Mouse (Mus musculus): ENCODE results near the gene Snx32. TPM values are rescaled to one million over a fixed set of nuclear protein-coding genes. Genes with fewer than 3 reads are reported as not detected.

Gene Snx32
- polyA plus RNA-seq, 1 experiment from 2014 or later: 9.7 TPM

- peaks cover 45% of the 10 kb centered on the region for H3K27me3 ChIP-seq
- no peaks in the 10 kb centered on the region for H3K9me3 ChIP-seq
- peaks cover 35% of the 10 kb centered on the region for H3K4me1 ChIP-seq
- H3K36me3 ChIP-seq: peaks cover 13% of the 10 kb centered on the region; the same call in 1 of the 2 replicates
- no peak overlapping the region for H3K4me2 ChIP-seq
- ATAC-seq (ENCODE audit: insufficient number of reproducible peaks, insufficient read depth, low FRiP score, low TSS enrichment, low read depth): no peak
- WGBS: 74% methylated on average over 6 of the region's 6 CpGs
- no peak overlapping the region for H3K9ac ChIP-seq
- H3K4me3 ChIP-seq: no peak overlapping the region
- H3K27ac ChIP-seq: no peak overlapping the region
Measured at GRCm38 (mm10) chr19:5451766-5452165, 58.6 kb downstream of the Snx32 start.

GRCm38 (mm10) chr19:5449673-5450072, 60.7 kb downstream of the Snx32 start:
- ATAC-seq (ENCODE audit: insufficient number of reproducible peaks, insufficient read depth, low FRiP score, low TSS enrichment, low read depth): no peak
- no peaks in the 10 kb centered on the region for H3K9me3 ChIP-seq
- 83% methylated on average over 3 of the region's 3 CpGs for WGBS
- no peak overlapping the region for H3K27ac ChIP-seq
- H3K4me1 ChIP-seq: peaks cover 18% of the 10 kb centered on the region
- H3K9ac ChIP-seq: no peak overlapping the region
- peaks cover 11% of the 10 kb centered on the region; the same call in 1 of the 2 replicates for H3K36me3 ChIP-seq
- H3K4me2 ChIP-seq: no peak overlapping the region
- H3K4me3 ChIP-seq: no peak overlapping the region
- peaks cover 57% of the 10 kb centered on the region for H3K27me3 ChIP-seq

GRCm38 (mm10) chr19:5448354-5449150, 61.8 kb downstream of the Snx32 start:
- Histone ChIP-seq H3K27me3 (peaks cover 59% of the 10 kb centered on the region), H3K4me3 (peak overlapping the region; percentile 54), H3K9me3 (no peaks in the 10 kb centered on the region), H3K4me2 (peak overlapping the region; percentile 96), H3K27ac (no peak overlapping the region), H3K4me1 (peaks cover 17% of the 10 kb centered on the region), H3K36me3 (no peaks in the 10 kb centered on the region), H3K9ac (peak overlapping the region; percentile 66; the same call in 1 of the 2 replicates)
- ATAC-seq (ENCODE audit: insufficient number of reproducible peaks, insufficient read depth, low FRiP score, low TSS enrichment, low read depth): no peak
- 7% methylated on average over 36 of the region's 36 CpGs for WGBS

- peak; percentile 72 for ATAC-seq (ENCODE audit: insufficient number of reproducible peaks, insufficient read depth, low FRiP score, low TSS enrichment, low read depth)
- Histone ChIP-seq H3K36me3 (no peaks in the 10 kb centered on the region), H3K27ac (no peak within 1 kb of the TSS), H3K9ac (peak within 1 kb of the TSS; percentile 66), H3K27me3 (peaks cover 59% of the 10 kb centered on the region), H3K4me3 (peak within 1 kb of the TSS; percentile 54), H3K4me2 (peak within 1 kb of the TSS; percentile 96), H3K4me1 (peaks cover 17% of the 10 kb centered on the region), H3K9me3 (no peaks in the 10 kb centered on the region)
- WGBS: under 1% methylated on average over 70 of the region's 70 CpGs
Measured at GRCm38 (mm10) chr19:5447515-5448353, 62.6 kb downstream of the Snx32 start, which contains the start of gene Fosl1. Gene Fosl1, plus strand, starts transcription at chr19:5447547.

GRCm38 (mm10) chr19:5445747-5446146, 64.6 kb downstream of the Snx32 start:
- WGBS: 92% methylated on average over 5 of the region's 5 CpGs

GRCm38 (mm10) chr19:5444954-5445353, 65.4 kb downstream of the Snx32 start:
- Histone ChIP-seq H3K27me3 (peaks cover 46% of the 10 kb centered on the region), H3K9me3 (no peaks in the 10 kb centered on the region), H3K4me3 (no peak overlapping the region), H3K4me2 (no peak overlapping the region), H3K27ac (no peak overlapping the region), H3K9ac (peak overlapping the region; percentile 36; the same call in 1 of the 2 replicates), H3K4me1 (peaks cover 17% of the 10 kb centered on the region), H3K36me3 (no peaks in the 10 kb centered on the region)
- 25% methylated on average over 7 of the region's 7 CpGs for WGBS
- no peak for ATAC-seq (ENCODE audit: insufficient number of reproducible peaks, insufficient read depth, low FRiP score, low TSS enrichment, low read depth)

More at GRCm38 (mm10) chr19:5445747-5446146, 64.6 kb downstream of the Snx32 start:
- H3K27ac ChIP-seq: no peak overlapping the region
- H3K4me2 ChIP-seq: no peak overlapping the region
- no peaks in the 10 kb centered on the region for H3K36me3 ChIP-seq
- ATAC-seq (ENCODE audit: insufficient number of reproducible peaks, insufficient read depth, low FRiP score, low TSS enrichment, low read depth): no peak
- no peak overlapping the region for H3K9ac ChIP-seq
- no peak overlapping the region for H3K4me3 ChIP-seq
- H3K4me1 ChIP-seq: peaks cover 17% of the 10 kb centered on the region
- peaks cover 54% of the 10 kb centered on the region for H3K27me3 ChIP-seq
- no peaks in the 10 kb centered on the region for H3K9me3 ChIP-seq

GRCm38 (mm10) chr19:5444371-5444908, 65.9 kb downstream of the Snx32 start:
- H3K27me3 ChIP-seq: peaks cover 41% of the 10 kb centered on the region

More at GRCm38 (mm10) chr19:5444371-5444908, 65.9 kb downstream of the Snx32 start:
- peaks cover 17% of the 10 kb centered on the region for H3K4me1 ChIP-seq
- WGBS: 64% methylated on average over 9 of the region's 9 CpGs
- peak overlapping the region; percentile 36; the same call in 1 of the 2 replicates for H3K9ac ChIP-seq
- no peak overlapping the region for H3K4me2 ChIP-seq
- H3K27ac ChIP-seq: no peak overlapping the region
- no peaks in the 10 kb centered on the region for H3K36me3 ChIP-seq
- no peak for ATAC-seq (ENCODE audit: insufficient number of reproducible peaks, insufficient read depth, low FRiP score, low TSS enrichment, low read depth)
- no peaks in the 10 kb centered on the region for H3K9me3 ChIP-seq
- no peak overlapping the region for H3K4me3 ChIP-seq

Other genes starting within 250 kb of the Snx32 start
- 28.7 and 29.8 TPM in 2 replicates for gene Pacs1, start 237.4 kb downstream of the Snx32 start, polyA plus RNA-seq (2015; fragmentation: Nextera tagmentation; extraction: Ambion mirVana)
- 404 and 414 TPM in 2 replicates for gene Sf3b2, start 215.1 kb downstream of the Snx32 start, polyA plus RNA-seq (2015; fragmentation: Nextera tagmentation; extraction: Ambion mirVana)
- gene Gal3st3, start 212.2 kb downstream of the Snx32 start, polyA plus RNA-seq (2015; fragmentation: Nextera tagmentation; extraction: Ambion mirVana): 7.4 and 8.9 TPM in 2 replicates
- not detected in 2 replicates for gene Catsper1, start 174.8 kb downstream of the Snx32 start, polyA plus RNA-seq (2015; fragmentation: Nextera tagmentation; extraction: Ambion mirVana)
- 3.6 and 3.7 TPM in 2 replicates for gene Cst6, start 161.0 kb downstream of the Snx32 start, polyA plus RNA-seq (2015; fragmentation: Nextera tagmentation; extraction: Ambion mirVana)
- gene Eif1ad, start 143.8 kb downstream of the Snx32 start, polyA plus RNA-seq (2015; fragmentation: Nextera tagmentation; extraction: Ambion mirVana): 57.6 and 61.8 TPM in 2 replicates
- gene Banf1, start 143.4 kb downstream of the Snx32 start, polyA plus RNA-seq (2015; fragmentation: Nextera tagmentation; extraction: Ambion mirVana): 423 and 434 TPM in 2 replicates
- 83.9 and 87.7 TPM in 2 replicates for gene Sart1, start 121.8 kb downstream of the Snx32 start, polyA plus RNA-seq (2015; fragmentation: Nextera tagmentation; extraction: Ambion mirVana)
- not detected in 2 replicates for gene Tsga10ip, start 108.0 kb downstream of the Snx32 start, polyA plus RNA-seq (2015; fragmentation: Nextera tagmentation; extraction: Ambion mirVana)
- 278 and 306 TPM in 2 replicates for gene Drap1, start 85.6 kb downstream of the Snx32 start, polyA plus RNA-seq (2015; fragmentation: Nextera tagmentation; extraction: Ambion mirVana)
- 67.3 and 67.7 TPM in 2 replicates for gene AI837181, start 85.4 kb downstream of the Snx32 start, polyA plus RNA-seq (2015; fragmentation: Nextera tagmentation; extraction: Ambion mirVana)
- not detected in 2 replicates for gene Fosl1, start 63.0 kb downstream of the Snx32 start, polyA plus RNA-seq (2015; fragmentation: Nextera tagmentation; extraction: Ambion mirVana)
- gene Ccdc85b, start 52.6 kb downstream of the Snx32 start, polyA plus RNA-seq (2015; fragmentation: Nextera tagmentation; extraction: Ambion mirVana): 6.8 TPM in 2 replicates
- gene Fibp, start 49.9 kb downstream of the Snx32 start, polyA plus RNA-seq (2015; fragmentation: Nextera tagmentation; extraction: Ambion mirVana): 138 and 144 TPM in 2 replicates
- gene Ctsw, start 42.0 kb downstream of the Snx32 start, polyA plus RNA-seq (2015; fragmentation: Nextera tagmentation; extraction: Ambion mirVana): 1.6 and 2.4 TPM in 2 replicates
- 200 and 207 TPM in 2 replicates for gene Efemp2, start 36.6 kb downstream of the Snx32 start, polyA plus RNA-seq (2015; fragmentation: Nextera tagmentation; extraction: Ambion mirVana)
- gene Mus81, start 22.1 kb downstream of the Snx32 start, polyA plus RNA-seq (2015; fragmentation: Nextera tagmentation; extraction: Ambion mirVana): 42.5 and 43.7 TPM in 2 replicates
- 2,535 and 2,700 TPM in 2 replicates for gene Cfl1, start 20.1 kb downstream of the Snx32 start, polyA plus RNA-seq (2015; fragmentation: Nextera tagmentation; extraction: Ambion mirVana)
- gene 1700020D05Rik, start 6.8 kb downstream of the Snx32 start, polyA plus RNA-seq (2015; fragmentation: Nextera tagmentation; extraction: Ambion mirVana): not detected in 2 replicates
- gene Ovol1, start 50.1 kb upstream of the Snx32 start, polyA plus RNA-seq (2015; fragmentation: Nextera tagmentation; extraction: Ambion mirVana): 5.8 and 6.4 TPM in 2 replicates
- gene Ap5b1, start 57.5 kb upstream of the Snx32 start, polyA plus RNA-seq (2015; fragmentation: Nextera tagmentation; extraction: Ambion mirVana): 3.1 and 3.3 TPM in 2 replicates
- 136 and 162 TPM in 2 replicates for gene Rnaseh2c, start 91.3 kb upstream of the Snx32 start, polyA plus RNA-seq (2015; fragmentation: Nextera tagmentation; extraction: Ambion mirVana)
- gene Kat5, start 99.7 kb upstream of the Snx32 start, polyA plus RNA-seq (2015; fragmentation: Nextera tagmentation; extraction: Ambion mirVana): 55.8 and 60.0 TPM in 2 replicates
- gene Rela, start 126.9 kb upstream of the Snx32 start, polyA plus RNA-seq (2015; fragmentation: Nextera tagmentation; extraction: Ambion mirVana): 47.4 and 53.0 TPM in 2 replicates
- 24.1 and 24.6 TPM in 2 replicates for gene Sipa1, start 153.2 kb upstream of the Snx32 start, polyA plus RNA-seq (2015; fragmentation: Nextera tagmentation; extraction: Ambion mirVana)
- 19.2 and 20.5 TPM in 2 replicates for gene Map3k11, start 178.2 kb upstream of the Snx32 start, polyA plus RNA-seq (2015; fragmentation: Nextera tagmentation; extraction: Ambion mirVana)
- 25.6 and 26.5 TPM in 2 replicates for gene Pcnx3, start 178.4 kb upstream of the Snx32 start, polyA plus RNA-seq (2015; fragmentation: Nextera tagmentation; extraction: Ambion mirVana)
- gene Kcnk7, start 193.8 kb upstream of the Snx32 start, polyA plus RNA-seq (2015; fragmentation: Nextera tagmentation; extraction: Ambion mirVana): 0.52 and 0.59 TPM in 2 replicates
- 9.9 and 14.0 TPM in 2 replicates for gene Ehbp1l1, start 215.8 kb upstream of the Snx32 start, polyA plus RNA-seq (2015; fragmentation: Nextera tagmentation; extraction: Ambion mirVana)
- gene Fam89b, start 219.1 kb upstream of the Snx32 start, polyA plus RNA-seq (2015; fragmentation: Nextera tagmentation; extraction: Ambion mirVana): 115 and 126 TPM in 2 replicates
- gene Ltbp3, start 230.4 kb upstream of the Snx32 start, polyA plus RNA-seq (2015; fragmentation: Nextera tagmentation; extraction: Ambion mirVana): 44.4 and 47.8 TPM in 2 replicates

Measured in embryonic facial prominence, embryonic 13.5 days (tissue).